Mouse (Mus musculus) cerebellum, adult 11-12 months (tissue): ENCODE measurements around the gene Mpp6.

Source experiments
- DNase-seq: peaks from one replicate; pipeline ENCODE4 v3.0.0; 2022

Mpp6 gene

GRCm38 (mm10) chr6:50109757-50110378, at the start of gene Mpp6:
TSS of gene Mpp6 (plus strand) at chr6:50110241.
- peak; percentile 81 for DNase-seq

GRCm38 (mm10) chr6:50066172-50066571, 43.9 kb upstream of the Mpp6 start:
- no peak for DNase-seq

GRCm38 (mm10) chr6:50068490-50068889, 41.6 kb upstream of the Mpp6 start:
- DNase-seq, result no peak

- DNase-seq, result no peak
These were observed 34.8 kb upstream of the Mpp6 start for GRCm38 (mm10) chr6:50075248-50075647.

GRCm38 (mm10) chr6:50076473-50076872, 33.6 kb upstream of the Mpp6 start:
- DNase-seq, result no peak

GRCm38 (mm10) chr6:50080431-50080830, 29.6 kb upstream of the Mpp6 start:
- no peak for DNase-seq

GRCm38 (mm10) chr6:50085206-50085605, 24.8 kb upstream of the Mpp6 start:
- DNase-seq, result no peak

- no peak for DNase-seq
These were observed 20.7 kb upstream of the Mpp6 start for GRCm38 (mm10) chr6:50089333-50089732.

GRCm38 (mm10) chr6:50090221-50090620, 19.8 kb upstream of the Mpp6 start:
- DNase-seq, result no peak

- no peak for DNase-seq
These were observed 18.4 kb upstream of the Mpp6 start for GRCm38 (mm10) chr6:50091462-50092154.

GRCm38 (mm10) chr6:50109201-50109756, 762 bp upstream of the Mpp6 start:
- peak; percentile 11 for DNase-seq

- no peak for DNase-seq
These were observed 419 bp downstream of the Mpp6 start for GRCm38 (mm10) chr6:50110379-50110941.

GRCm38 (mm10) chr6:50111111-50111655, 1.1 kb downstream of the Mpp6 start:
- no peak for DNase-seq

GRCm38 (mm10) chr6:50112775-50113174, 2.7 kb downstream of the Mpp6 start:
- DNase-seq, result peak; percentile 82

- DNase-seq, result no peak
These were observed 4.2 kb downstream of the Mpp6 start for GRCm38 (mm10) chr6:50114280-50114679.

GRCm38 (mm10) chr6:50120931-50121330, 10.9 kb downstream of the Mpp6 start:
- no peak for DNase-seq

GRCm38 (mm10) chr6:50122835-50123234, 12.8 kb downstream of the Mpp6 start:
- no peak for DNase-seq

GRCm38 (mm10) chr6:50124197-50124596, 14.2 kb downstream of the Mpp6 start:
- DNase-seq, result no peak

- no peak for DNase-seq
These were observed 16.3 kb downstream of the Mpp6 start for GRCm38 (mm10) chr6:50126331-50126730.

GRCm38 (mm10) chr6:50127536-50127935, 17.5 kb downstream of the Mpp6 start:
- no peak for DNase-seq

- no peak for DNase-seq
These were observed 27.6 kb downstream of the Mpp6 start for GRCm38 (mm10) chr6:50137651-50138050.

- no peak for DNase-seq
These were observed 29.5 kb downstream of the Mpp6 start for GRCm38 (mm10) chr6:50139526-50139925.

- DNase-seq, result no peak
These were observed 36.1 kb downstream of the Mpp6 start for GRCm38 (mm10) chr6:50146158-50146557.

- DNase-seq, result no peak
These were observed 39.3 kb downstream of the Mpp6 start for GRCm38 (mm10) chr6:50149378-50149777.
